Mouse (Mus musculus): ENCODE measurements around the gene Nfkbid. TPM values are rescaled to one million over a fixed set of nuclear protein-coding genes. Genes with fewer than 3 reads are reported as not detected.
A peak's percentile ranks its signal among the peaks of the same experiment; 100 is the strongest.

The Nfkbid gene
- polyA plus RNA-seq, 1 experiment from 2014 or later: 1.6 TPM

- Histone ChIP-seq H3K36me3 (replicated peaks; ENCODE audit: control insufficient read depth, insufficient read depth, low read depth, low read length) (no peaks in the 10 kb centered on the region), H3K4me1 (ENCODE audit: control insufficient read depth, insufficient read depth, low read length) (peaks cover 3% of the 10 kb centered on the region; the same call in 1 of the 2 replicates), H3K4me3 (ENCODE audit: low read depth, low read length) (no peak within 1 kb of the TSS), H3K27ac (replicated peaks; ENCODE audit: low read depth, low read length) (no peak within 1 kb of the TSS), H3K27me3 (ENCODE audit: control insufficient read depth, insufficient read depth, low read length) (peaks cover 3% of the 10 kb centered on the region; the same call in 1 of the 2 replicates), H3K4me2 (ENCODE audit: low read depth, low read length) (no peak within 1 kb of the TSS), H3K9me3 (replicated peaks; ENCODE audit: control insufficient read depth, low read length) (no peaks in the 10 kb centered on the region), H3K9ac (replicated peaks; ENCODE audit: low read length) (no peak within 1 kb of the TSS)
- DNase-seq (ENCODE audit: low spot score): no peak
- WGBS: 72% methylated on average over 10 of the region's 10 CpGs
- ATAC-seq (replicated peaks; ENCODE audit: insufficient number of reproducible peaks, low FRiP score, low TSS enrichment, low read depth): no peak
Observed at GRCm38 (mm10) chr7:30419561-30420499, 1.7 kb upstream of the Nfkbid start, which contains the start of gene Hcst. Hcst (minus strand) TSS chr7:30419854.

GRCm38 (mm10) chr7:30420673-30421072, 859 bp upstream of the Nfkbid start:
- Histone ChIP-seq H3K27ac (replicated peaks; ENCODE audit: low read depth, low read length) (no peak overlapping the region), H3K4me3 (ENCODE audit: low read depth, low read length) (no peak overlapping the region), H3K4me1 (ENCODE audit: control insufficient read depth, insufficient read depth, low read length) (peaks cover 3% of the 10 kb centered on the region; the same call in 1 of the 2 replicates), H3K36me3 (replicated peaks; ENCODE audit: control insufficient read depth, insufficient read depth, low read depth, low read length) (no peaks in the 10 kb centered on the region), H3K27me3 (ENCODE audit: control insufficient read depth, insufficient read depth, low read length) (peaks cover 3% of the 10 kb centered on the region; the same call in 1 of the 2 replicates), H3K9me3 (replicated peaks; ENCODE audit: control insufficient read depth, low read length) (no peaks in the 10 kb centered on the region), H3K4me2 (ENCODE audit: low read depth, low read length) (no peak overlapping the region; the same call in 1 of the 2 replicates), H3K9ac (replicated peaks; ENCODE audit: low read length) (no peak overlapping the region)
- no peak for DNase-seq (ENCODE audit: low spot score)
- 80% methylated on average over 3 of the region's 3 CpGs for WGBS
- no peak for ATAC-seq (replicated peaks; ENCODE audit: insufficient number of reproducible peaks, low FRiP score, low TSS enrichment, low read depth)

DNA sequence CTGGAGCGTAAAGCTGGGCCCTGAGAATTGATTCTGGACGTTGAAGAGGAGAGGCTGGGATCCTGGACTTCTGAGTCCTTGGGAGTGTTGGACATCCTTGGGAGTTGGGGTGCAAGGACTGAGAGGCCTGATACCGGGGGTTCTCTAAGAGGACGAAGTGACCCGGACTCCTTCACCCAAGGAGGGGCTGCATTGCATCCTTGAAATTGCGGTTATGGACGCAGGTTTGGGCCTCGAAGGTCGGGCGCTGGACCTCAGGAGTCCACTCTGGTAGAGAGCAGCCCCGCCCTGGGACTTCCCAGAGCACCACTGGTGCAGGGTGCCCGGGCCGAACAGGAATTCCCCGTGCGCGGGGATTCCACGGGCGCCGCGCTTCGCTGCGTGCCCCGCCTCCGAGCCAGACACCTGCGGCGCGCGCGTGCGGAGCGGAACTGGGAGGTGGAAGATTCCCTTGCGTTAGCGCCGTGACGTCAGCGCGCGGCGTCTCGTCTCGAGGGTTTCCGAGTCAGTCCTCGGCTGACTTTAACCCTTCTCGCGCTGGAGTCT, 431 bp downstream of the Nfkbid start:
- H3K27ac ChIP-seq (replicated peaks; ENCODE audit: low read depth, low read length): no peak overlapping the region
- peak; percentile 63 for ATAC-seq (replicated peaks; ENCODE audit: insufficient number of reproducible peaks, low FRiP score, low TSS enrichment, low read depth)

GRCm38 (mm10) chr7:30422560-30422959, 1.0 kb downstream of the Nfkbid start:
- H3K27ac ChIP-seq (replicated peaks; ENCODE audit: low read depth, low read length): no peak overlapping the region
- ATAC-seq (replicated peaks; ENCODE audit: insufficient number of reproducible peaks, low FRiP score, low TSS enrichment, low read depth) (0 out of 2 replicates have a peak, but pooled peaks have one; percentile 21), DNase-seq (ENCODE audit: low spot score) (no peak)
- peak overlapping the region; percentile 54 for H3K9ac ChIP-seq (replicated peaks; ENCODE audit: low read length)
- peak overlapping the region; percentile 94 for H3K4me2 ChIP-seq (ENCODE audit: low read depth, low read length)
- H3K9me3 ChIP-seq (replicated peaks; ENCODE audit: control insufficient read depth, low read length): no peaks in the 10 kb centered on the region
- H3K27me3 ChIP-seq (ENCODE audit: control insufficient read depth, insufficient read depth, low read length): peaks cover 3% of the 10 kb centered on the region; the same call in 1 of the 2 replicates
- peaks cover 3% of the 10 kb centered on the region; the same call in 1 of the 2 replicates for H3K4me1 ChIP-seq (ENCODE audit: control insufficient read depth, insufficient read depth, low read length)
- 11% methylated on average over 9 of the region's 9 CpGs for WGBS
- H3K36me3 ChIP-seq (replicated peaks; ENCODE audit: control insufficient read depth, insufficient read depth, low read depth, low read length): no peaks in the 10 kb centered on the region
- peak overlapping the region; percentile 51 for H3K4me3 ChIP-seq (ENCODE audit: low read depth, low read length)

More for the DNA sequence above, 431 bp downstream of the Nfkbid start:
- WGBS: under 1% methylated on average over 45 of the region's 45 CpGs
- H3K36me3 ChIP-seq (replicated peaks; ENCODE audit: control insufficient read depth, insufficient read depth, low read depth, low read length): no peaks in the 10 kb centered on the region
- H3K9ac ChIP-seq (replicated peaks; ENCODE audit: low read length): peak overlapping the region; percentile 58
- H3K4me1 ChIP-seq (ENCODE audit: control insufficient read depth, insufficient read depth, low read length): peaks cover 3% of the 10 kb centered on the region; the same call in 1 of the 2 replicates
- no peaks in the 10 kb centered on the region for H3K9me3 ChIP-seq (replicated peaks; ENCODE audit: control insufficient read depth, low read length)
- H3K4me2 ChIP-seq (ENCODE audit: low read depth, low read length): peak overlapping the region; percentile 94
- DNase-seq (ENCODE audit: low spot score): peak; percentile 93
- H3K4me3 ChIP-seq (ENCODE audit: low read depth, low read length): peak overlapping the region; percentile 51
- peaks cover 3% of the 10 kb centered on the region; the same call in 1 of the 2 replicates for H3K27me3 ChIP-seq (ENCODE audit: control insufficient read depth, insufficient read depth, low read length)

DNA sequence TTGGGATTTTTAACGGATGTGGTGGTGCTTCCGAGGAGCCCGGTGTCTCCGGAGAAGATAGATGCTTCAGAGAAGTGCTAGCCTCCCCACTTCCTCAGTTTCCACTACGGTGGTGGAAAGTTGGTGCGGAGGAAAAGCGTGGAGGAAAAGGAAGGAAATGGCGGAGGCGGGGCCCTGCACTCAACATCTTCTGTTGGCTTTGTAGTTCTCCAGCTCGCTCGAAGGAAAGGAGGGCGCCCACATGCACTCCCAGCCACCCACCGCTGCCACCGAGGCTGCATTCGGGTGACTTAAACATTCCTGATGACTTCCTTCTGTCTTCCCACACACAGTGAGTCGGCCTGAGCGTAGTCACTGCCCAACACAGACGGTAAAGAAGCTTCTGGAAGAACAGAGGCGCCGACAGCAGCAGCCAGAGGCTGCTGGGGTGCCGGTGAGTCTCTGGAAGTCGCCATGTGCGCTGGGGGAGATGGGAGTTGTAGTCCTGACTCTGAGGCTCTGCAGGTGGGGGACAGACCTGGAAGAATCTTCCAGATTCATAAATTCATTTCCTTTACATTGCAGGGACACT, 1.6 kb downstream of the Nfkbid start:
- WGBS: 40% methylated on average over 23 of the region's 23 CpGs
- DNase-seq (ENCODE audit: low spot score): no peak
- peaks cover 3% of the 10 kb centered on the region; the same call in 1 of the 2 replicates for H3K4me1 ChIP-seq (ENCODE audit: control insufficient read depth, insufficient read depth, low read length)
- H3K4me3 ChIP-seq (ENCODE audit: low read depth, low read length): peak overlapping the region; percentile 51; the same call in 1 of the 2 replicates
- H3K36me3 ChIP-seq (replicated peaks; ENCODE audit: control insufficient read depth, insufficient read depth, low read depth, low read length): no peaks in the 10 kb centered on the region
- ATAC-seq (replicated peaks; ENCODE audit: insufficient number of reproducible peaks, low FRiP score, low TSS enrichment, low read depth): no peak
- no peaks in the 10 kb centered on the region for H3K9me3 ChIP-seq (replicated peaks; ENCODE audit: control insufficient read depth, low read length)
- no peak overlapping the region for H3K27ac ChIP-seq (replicated peaks; ENCODE audit: low read depth, low read length)
- peak overlapping the region; percentile 39; the same call in 1 of the 2 replicates for H3K9ac ChIP-seq (replicated peaks; ENCODE audit: low read length)
- H3K4me2 ChIP-seq (ENCODE audit: low read depth, low read length): peak overlapping the region; percentile 94
- peaks cover 3% of the 10 kb centered on the region; the same call in 1 of the 2 replicates for H3K27me3 ChIP-seq (ENCODE audit: control insufficient read depth, insufficient read depth, low read length)

- H3K27ac ChIP-seq (replicated peaks; ENCODE audit: low read depth, low read length): no peak overlapping the region
- H3K9ac ChIP-seq (replicated peaks; ENCODE audit: low read length): no peak overlapping the region
- ATAC-seq (replicated peaks; ENCODE audit: insufficient number of reproducible peaks, low FRiP score, low TSS enrichment, low read depth) (no peak), DNase-seq (ENCODE audit: low spot score) (no peak)
- no peaks in the 10 kb centered on the region for H3K36me3 ChIP-seq (replicated peaks; ENCODE audit: control insufficient read depth, insufficient read depth, low read depth, low read length)
- no peak overlapping the region for H3K4me2 ChIP-seq (ENCODE audit: low read depth, low read length)
- no peaks in the 10 kb centered on the region for H3K9me3 ChIP-seq (replicated peaks; ENCODE audit: control insufficient read depth, low read length)
- H3K27me3 ChIP-seq (ENCODE audit: control insufficient read depth, insufficient read depth, low read length): no peaks in the 10 kb centered on the region
- no peak overlapping the region for H3K4me3 ChIP-seq (ENCODE audit: low read depth, low read length)
- no peaks in the 10 kb centered on the region for H3K4me1 ChIP-seq (ENCODE audit: control insufficient read depth, insufficient read depth, low read length)
Observed at GRCm38 (mm10) chr7:30429327-30429726, 7.8 kb downstream of the Nfkbid start.

- ATAC-seq (replicated peaks; ENCODE audit: insufficient number of reproducible peaks, low FRiP score, low TSS enrichment, low read depth) (no peak), DNase-seq (ENCODE audit: low spot score) (no peak)
- Histone ChIP-seq H3K9ac (replicated peaks; ENCODE audit: low read length) (no peak overlapping the region), H3K27me3 (ENCODE audit: control insufficient read depth, insufficient read depth, low read length) (no peaks in the 10 kb centered on the region), H3K4me3 (ENCODE audit: low read depth, low read length) (no peak overlapping the region), H3K4me2 (ENCODE audit: low read depth, low read length) (no peak overlapping the region), H3K36me3 (replicated peaks; ENCODE audit: control insufficient read depth, insufficient read depth, low read depth, low read length) (no peaks in the 10 kb centered on the region), H3K9me3 (replicated peaks; ENCODE audit: control insufficient read depth, low read length) (no peaks in the 10 kb centered on the region), H3K27ac (replicated peaks; ENCODE audit: low read depth, low read length) (no peak overlapping the region), H3K4me1 (ENCODE audit: control insufficient read depth, insufficient read depth, low read length) (no peaks in the 10 kb centered on the region)
- 50% methylated on average over 2 of the region's 2 CpGs for WGBS
Observed at GRCm38 (mm10) chr7:30430191-30430590, 8.7 kb downstream of the Nfkbid start.

Data from embryonic facial prominence, embryonic 11.5 days (tissue).